Mouse (Mus musculus) testis, postnatal 10 days (tissue): ENCODE results near the gene Oas1a.
"Not testable (repeated sequence)": the region's sequence is repeated elsewhere in the genome, so short reads cannot be mapped to it uniquely, and the experiment has no call there.

Source experiments
- DNase-seq: peaks from one replicate; pipeline ENCODE4 v3.0.0; 2021; ENCODE audit warnings: low spot score

Gene Oas1a

DNA sequence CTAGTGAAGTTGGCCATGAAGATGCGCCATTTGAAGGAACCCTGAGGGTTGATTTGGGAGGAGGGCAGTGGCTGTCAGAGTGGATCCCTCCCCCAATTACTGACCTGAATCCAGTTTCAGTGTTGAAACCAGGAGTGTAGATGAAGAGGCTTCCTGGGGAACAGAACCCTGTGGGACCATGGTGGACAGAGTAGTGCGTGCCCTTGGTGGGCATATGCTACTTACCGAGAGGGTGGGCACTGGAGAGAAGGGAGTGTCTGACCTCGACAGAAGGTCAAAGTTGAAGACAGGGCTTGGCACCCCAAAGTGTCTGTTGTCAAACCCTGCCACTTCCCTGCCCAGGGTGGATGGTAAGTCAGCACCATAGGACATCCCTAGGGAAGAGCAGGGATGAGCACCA is 13.5 kb downstream of the Oas1a start:
- not testable (repeated sequence) for DNase-seq

DNA sequence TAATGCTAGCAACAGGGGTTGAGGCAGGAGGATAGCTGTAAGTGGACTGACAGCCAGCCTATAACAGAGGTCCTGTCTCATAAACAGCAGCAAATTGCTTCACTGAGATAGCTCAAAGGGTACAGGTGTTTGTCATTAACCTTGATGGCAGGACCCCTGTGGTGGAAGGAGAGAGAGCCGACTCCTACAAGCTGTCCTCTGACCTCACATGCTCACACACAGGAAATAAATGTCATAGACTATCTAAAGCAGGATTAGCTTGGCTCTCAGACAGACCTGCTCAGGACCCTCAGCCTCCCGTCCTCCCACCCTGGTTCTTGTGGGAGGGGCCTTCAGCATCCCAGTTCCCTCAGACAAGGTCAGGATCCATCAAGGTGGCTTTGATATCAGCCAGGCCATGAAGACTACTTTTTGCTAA is 15.1 kb downstream of the Oas1a start:
- DNase-seq: no peak

DNA sequence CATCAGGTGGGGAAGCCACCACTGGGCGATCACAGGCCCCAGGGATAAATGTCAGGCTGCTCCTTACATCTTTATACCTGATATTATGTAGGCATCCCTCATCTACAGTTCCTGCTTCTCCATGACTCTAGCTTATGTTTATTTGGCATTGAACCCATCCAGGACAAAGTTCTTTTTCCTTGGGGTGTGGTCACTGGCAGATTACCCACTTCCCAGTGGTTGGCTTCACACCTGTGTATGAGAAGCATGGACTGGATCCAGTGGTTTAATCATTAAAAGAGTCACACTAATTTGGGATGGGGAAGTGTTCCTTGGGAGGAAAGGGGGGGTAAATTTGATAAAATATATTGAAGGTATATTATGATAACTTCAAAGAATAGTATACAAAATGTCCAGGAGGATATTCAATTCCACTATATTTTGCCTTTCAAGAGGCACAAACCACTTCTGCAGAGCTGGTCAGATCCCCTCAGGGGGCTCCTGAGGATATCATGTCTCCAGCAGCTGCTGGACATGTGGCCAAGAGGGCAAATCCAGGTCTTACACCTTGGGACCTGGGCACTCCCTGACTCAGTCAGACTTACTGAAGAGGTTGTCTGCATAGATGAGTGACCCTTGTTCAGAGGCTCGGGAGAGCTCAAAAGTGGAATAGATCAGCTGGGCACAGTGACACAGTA is 15.6 kb downstream of the Oas1a start:
- not testable (repeated sequence) for DNase-seq

DNA sequence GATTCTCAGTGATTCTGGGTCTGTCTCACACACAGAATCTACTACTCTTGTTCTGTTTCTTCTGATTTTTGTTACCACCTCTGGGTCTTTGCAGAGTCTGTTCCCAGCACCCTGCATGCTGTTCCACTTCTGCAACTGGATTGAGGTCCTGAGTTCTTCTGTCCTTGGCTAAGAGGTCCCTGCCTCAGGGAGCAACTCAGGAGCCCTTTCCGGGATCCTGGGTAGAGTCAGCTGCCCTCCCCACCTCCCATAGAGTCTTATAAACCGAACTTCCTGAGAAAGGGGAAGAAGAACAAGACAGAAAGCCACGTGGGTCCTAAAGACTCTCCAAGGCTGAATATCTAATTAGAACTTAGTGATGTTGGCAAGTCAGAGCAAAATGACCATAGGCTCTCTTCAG is 16.3 kb downstream of the Oas1a start:
- no peak for DNase-seq

DNA sequence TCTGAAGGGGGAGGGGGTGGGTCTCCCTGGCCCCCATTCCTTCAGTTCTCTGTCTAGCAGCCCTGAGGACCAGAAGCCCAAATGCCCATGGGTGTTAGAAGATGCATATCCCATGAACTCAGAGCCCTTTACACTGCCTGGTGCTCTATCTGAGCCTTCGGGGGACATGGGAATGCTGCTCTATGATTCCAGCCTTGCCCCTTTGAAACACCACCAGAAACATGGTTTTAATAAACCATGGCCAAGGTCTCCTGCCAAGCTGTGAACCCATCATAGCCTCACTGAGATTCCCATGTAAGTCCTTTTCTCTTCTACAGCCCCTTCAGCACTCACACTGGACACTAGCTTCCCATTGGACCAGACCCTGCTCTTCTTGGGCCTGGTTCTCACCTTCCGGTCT is 17.3 kb downstream of the Oas1a start:
- no peak for DNase-seq

DNA sequence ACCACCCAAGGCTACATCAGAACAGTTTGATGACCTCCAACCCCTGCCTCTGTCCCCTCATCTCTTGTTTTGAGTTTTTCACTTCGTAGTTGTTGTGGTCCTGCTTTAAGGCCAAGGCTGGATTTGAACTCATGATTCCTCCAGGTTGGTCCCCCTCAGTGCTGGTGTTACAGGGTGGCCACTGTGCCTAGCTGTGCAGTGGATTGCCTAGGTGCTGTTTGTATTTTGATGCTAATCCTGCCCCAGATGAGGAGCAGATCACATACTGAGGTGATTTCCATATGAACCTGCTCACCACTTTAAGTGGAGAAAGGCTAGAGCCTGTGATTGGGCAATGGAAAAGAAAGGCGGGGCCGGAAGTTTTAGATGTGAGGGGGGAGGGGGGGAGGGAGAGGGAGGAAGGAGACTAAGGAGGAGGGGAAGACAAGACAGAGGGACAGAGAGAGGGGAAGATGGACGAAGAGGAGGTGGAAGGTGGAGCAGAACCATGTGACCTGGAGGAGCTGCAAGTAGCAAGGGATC is 19.0 kb downstream of the Oas1a start:
- DNase-seq: not testable (repeated sequence)

DNA sequence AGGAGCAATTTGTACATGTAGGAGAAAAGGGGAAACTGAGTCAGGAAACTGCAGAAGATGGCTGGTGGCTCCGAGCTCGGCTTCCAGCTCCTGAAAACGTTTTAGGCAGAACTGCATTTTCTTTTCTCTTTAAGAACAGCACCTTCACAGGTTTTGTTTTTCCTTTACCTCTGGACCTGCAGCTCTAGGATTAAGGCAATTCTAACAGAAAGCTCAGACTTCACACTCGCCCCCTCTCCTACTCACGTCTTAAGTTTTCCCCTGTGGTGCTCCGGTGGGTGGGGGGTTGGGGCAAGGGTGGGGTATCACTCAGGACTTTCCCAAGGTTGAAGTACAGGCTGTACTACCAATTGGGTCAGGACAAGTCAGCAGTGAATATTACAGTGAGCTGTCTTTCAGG is 19.5 kb downstream of the Oas1a start:
- no peak for DNase-seq

DNA sequence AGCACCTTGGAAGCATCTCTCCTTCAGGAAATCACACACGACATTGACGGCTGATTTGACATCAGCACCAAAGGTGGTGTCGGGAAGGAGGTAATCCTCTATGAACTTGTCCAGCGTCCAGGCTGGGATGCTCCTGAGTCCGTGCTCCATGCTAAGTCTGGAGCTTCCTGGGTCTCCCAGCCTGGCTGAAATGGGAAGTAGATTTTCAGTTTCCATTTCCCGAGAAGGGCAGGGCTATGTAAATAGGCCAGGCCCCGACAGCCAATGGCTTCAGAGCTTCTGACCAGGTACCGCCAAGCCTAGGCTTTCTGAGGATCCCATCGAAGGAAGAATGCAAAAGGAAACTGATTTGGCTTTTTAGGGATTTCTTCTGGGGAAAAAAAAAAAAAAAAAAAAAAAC is 19.9 kb downstream of the Oas1a start, which contains the start of gene Oas1g:
Gene Oas1g (minus strand): TSS at position 201 of the 400 bp plus-strand sequence.
- not testable (repeated sequence) for DNase-seq

DNA sequence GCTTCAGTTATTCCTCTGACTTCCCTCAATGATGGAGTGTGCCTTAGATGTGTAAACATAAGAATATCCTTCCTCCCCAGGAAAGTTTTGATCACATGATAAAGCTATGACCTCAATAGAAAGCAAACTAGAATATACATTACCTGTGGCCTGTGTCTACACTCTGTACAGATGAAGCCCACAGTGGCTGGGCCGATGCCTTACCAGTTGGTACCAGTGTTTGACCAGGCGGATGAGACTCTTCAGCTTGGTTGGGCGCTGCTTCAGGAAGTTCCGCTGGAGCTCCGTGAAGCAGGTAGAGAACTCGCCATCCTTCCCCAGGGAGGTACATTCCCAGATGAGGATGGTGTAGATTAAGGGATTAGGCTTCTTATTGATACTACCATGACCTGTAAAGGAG is 25.6 kb downstream of the Oas1a start:
- not testable (repeated sequence) for DNase-seq

DNA sequence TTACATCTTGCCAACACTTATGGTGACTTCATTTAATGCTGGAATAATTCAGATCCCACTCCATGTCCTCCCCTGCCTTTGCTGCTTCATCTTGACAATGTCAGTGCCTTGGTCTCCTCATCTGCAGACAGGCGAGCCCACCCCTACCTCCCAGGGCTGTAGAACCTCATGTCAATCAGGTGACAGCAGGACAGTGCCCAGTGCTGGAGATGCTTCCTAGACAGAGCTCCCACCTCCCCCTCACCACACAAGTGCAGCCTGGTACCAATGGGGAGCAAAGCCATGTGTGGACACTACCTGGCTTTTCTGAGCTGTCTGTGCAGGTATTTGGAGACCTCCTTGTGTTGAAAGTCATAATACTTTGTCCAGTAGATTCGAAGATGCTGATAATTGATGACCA is 28.5 kb downstream of the Oas1a start:
- not testable (repeated sequence) for DNase-seq

DNA sequence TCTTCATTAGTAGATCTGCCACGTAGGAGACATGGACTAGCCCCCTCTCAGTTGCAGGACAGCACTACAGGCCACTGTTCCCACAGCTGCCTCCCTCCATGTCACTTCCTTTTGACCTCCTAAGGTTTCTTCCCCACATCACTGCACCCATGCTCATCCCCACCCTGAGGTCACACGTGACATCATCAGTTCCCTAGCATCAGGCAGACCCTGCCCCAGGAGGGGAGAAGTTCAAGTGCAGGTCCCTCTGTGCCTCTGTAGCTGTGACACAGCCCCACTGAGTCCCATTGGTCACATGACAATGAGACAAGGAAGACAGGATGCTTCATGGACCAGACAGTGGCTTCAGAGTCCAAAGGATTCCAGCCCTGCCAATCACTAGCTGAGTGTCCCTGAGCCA is 29.9 kb downstream of the Oas1a start:
- not testable (repeated sequence) for DNase-seq

DNA sequence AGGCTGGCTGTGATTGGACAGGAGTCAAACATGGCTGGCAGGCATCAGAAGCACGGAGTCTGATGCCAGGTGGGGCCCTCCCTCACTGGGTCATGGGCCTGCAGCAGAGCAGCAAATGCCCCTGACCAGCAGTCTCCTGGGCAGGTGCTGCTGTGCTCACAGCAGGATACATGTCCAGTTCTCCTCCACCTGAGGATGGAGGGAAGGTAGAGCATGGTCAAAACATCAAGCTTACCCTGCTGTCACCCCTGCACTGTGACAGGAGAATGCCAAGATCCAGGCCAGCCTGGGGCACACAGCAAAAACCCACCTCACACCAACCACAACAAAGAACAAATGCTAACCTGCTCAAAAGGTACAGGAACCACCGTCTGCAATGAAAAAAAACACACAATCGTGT is 30.5 kb downstream of the Oas1a start:
- DNase-seq: not testable (repeated sequence)

DNA sequence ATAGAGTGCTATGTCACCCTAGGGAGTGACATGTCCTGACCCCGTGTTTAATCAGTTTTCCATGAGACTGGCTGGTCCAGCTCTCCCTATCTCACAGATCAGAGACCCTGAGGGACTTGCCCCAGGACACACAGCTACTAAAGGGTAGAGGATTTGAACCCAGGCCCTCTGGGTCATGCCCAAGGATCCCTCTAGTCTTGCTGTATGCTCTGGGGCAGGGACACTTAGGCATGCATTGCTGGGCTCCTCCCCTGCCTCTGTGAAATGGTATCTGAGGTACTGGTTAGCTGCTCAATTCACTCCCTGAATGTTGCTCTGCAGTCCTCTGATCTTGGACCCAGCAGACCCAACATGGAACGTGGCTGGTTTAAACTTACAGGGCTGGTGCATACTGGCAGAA is 35.9 kb downstream of the Oas1a start:
- no peak for DNase-seq

DNA sequence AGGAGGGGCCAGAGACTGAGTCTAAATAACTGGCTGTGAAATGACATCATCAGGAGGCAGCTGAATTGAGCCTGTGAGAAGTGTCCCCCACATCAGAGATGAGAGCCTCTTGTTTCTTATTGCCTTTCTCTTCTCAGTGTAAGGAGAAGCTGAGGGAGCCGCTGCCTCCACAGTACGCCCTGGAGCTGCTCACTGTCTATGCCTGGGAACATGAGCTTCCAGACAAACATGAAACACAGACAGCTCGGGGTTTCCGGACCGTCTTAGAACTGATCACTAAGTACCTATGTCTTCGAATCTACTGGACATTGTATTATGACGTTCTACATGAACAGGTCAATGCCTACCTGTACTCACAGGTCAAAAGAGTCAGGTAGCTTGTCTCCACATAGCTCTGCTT is 36.5 kb downstream of the Oas1a start:
- no peak for DNase-seq

DNA sequence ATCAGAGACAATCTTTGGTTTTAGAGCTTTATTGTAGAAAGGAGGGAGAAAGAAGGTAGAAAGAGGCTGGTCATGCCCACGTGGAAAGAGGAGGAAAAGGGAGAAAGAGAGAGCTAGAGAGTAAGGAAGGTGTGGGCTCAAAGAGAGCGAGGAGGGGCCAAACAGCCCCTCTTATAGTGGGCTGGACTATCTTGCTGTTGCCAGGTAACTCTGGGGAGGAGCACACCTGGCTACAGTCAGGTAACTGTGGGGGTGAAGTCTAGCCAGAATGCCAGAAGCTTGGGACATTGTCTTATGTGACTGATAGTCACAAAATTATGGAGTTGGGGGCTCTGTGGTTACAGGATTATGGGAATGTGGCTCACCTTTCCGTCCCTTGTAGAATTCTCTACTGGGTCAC is 37.2 kb downstream of the Oas1a start:
- no peak for DNase-seq

DNA sequence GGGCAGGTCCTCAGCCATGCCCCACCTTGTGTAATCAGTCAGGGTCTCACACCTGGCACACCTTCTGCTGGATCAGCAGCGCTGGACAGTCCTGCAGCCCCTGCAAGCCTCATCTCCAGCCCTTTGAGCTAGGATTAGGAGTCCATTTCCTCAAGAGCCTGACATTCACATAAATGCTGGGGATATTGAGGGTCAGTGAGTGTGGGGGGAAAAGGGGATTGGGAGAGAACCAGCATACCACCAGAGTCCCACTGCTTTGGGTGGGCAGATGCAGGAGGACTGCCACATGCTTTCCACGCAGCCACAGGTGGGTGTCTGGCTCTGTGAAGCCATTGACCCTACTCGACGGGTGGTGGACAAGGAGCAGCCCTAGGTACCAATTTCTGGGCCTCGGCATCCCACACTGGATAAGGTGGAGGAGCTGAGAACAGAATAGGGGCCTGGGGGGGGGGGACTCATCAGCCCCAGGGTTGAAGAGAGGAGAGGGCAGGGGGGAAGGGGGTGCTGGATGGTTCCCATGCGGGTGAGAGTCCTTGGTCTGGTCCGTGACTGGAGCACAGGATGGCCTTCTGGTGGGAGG is 37.8 kb downstream of the Oas1a start:
- no peak for DNase-seq

DNA sequence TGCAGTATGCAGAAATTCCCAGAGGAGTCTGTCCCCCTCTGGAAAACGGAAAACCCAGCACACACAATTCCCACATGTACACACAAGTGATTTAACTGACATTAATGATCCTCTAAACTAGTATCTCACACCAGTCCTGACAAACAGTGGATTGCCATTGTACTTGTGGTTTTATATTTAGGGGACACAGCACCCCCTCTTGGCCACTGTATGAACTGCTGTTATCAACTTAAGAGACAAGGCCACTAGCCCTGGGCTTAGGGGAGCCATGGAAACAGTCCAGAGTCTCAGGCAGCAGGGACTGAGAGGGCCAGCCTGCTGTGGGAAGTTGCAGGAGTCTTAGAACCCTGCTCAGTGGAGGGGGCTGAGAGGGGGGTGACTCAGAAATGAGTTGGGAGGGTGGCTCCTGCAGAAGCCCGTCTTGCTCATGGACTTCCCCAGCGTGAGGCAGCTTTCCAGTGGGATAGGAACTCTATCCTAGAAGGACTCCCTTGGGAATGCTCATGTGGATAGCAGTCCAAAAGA is 41.9 kb downstream of the Oas1a start:
- peak; percentile 34 for DNase-seq

DNA sequence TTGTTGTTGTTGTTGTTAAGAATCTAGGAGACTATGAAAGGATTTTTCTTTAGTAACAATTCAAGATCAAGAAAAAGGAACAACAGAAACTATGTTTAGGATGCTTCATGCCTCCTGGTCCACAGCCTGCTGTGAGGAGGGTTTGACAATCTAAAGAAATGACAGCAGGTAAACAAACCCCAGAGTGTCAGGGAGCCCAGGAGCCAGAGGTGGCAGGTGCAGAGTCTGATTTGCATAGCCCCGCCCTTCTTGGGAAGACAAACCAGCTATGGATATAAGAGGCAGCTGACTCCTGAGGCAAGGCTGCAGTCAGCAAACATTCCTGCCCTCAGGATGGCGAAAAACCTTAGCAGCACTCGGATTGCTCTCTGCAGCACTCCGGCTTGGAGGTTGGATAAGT is 46.2 kb downstream of the Oas1a start, which contains the start of gene Oas1h:
Gene Oas1h (plus strand): TSS at position 301 of the 400 bp plus-strand sequence.
- DNase-seq: peak; percentile 23

DNA sequence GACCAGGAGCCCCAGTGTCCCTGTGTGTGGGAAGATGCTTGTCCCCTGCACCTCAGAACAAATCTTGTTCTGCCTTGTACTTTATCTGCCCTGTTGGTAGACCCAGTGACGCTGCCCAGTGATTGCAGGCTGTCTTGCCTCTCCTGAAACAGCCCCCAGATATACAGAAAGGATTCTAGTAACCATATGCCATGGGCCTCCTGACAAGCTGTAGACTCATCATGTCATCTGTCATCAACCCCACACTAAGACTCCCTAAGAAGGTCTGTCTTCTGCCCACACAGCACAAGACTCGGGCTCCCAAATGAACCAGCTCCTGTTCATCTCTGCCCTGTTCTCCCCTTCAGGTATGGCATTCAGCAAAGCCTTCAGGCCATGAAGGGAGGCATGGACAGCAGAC is 48.1 kb downstream of the Oas1a start:
- DNase-seq: peak; percentile 33

DNA sequence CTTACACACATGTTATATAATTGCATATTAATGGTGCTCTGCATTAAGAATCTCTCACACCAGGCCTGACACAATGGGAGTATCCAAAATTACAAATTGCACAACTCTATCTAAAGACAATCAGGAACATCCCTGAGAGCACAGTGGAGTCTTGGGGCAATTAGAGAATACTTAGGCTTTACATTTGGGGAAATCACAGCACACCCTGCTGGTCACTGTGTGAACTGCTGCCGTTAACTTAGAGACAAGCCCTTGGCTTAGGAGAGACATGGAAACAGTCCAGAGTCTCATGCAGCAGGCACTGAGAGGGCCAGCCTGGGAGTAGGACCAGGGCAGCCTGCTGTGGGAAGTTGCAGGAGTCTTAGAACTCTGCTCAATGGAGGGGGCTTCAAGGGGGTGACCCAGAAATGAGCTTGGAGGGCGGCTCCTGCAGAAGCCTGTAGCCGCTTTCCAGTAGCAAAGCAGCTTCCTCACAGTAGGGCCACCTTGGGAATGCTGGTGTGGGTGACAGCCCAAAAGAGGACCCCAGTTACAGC is 57.7 kb downstream of the Oas1a start:
- peak; percentile 54 for DNase-seq

DNA sequence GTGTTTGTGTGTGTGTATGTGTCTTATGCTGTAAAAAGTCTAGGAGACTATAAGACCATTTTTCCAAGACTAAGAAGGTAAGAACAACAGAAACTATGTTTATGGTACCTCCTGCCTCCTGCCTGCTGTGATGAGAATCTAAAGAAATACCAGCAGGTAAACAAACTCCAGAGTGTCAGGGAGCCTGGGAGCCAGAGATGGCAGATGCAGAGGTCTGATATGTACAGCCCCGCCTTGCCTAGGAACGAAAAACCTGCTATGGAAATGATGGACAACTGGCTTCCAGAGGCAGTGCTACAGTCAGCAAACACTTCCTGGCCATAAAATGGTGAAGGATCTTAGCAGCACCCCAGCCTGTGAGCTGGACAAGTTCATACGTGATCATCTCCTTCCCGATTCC is 60.3 kb downstream of the Oas1a start, which contains the start of gene Oas1f:
Gene Oas1f (plus strand): TSS at position 301 of the 400 bp plus-strand sequence.
- no peak for DNase-seq
